Mouse (Mus musculus) T-helper 1 cell (primary cell): ENCODE results near the gene Diras1.

Source experiments
- in situ Hi-C: fragments of 300-600 bp; cut with MboI, MseI; formaldehyde crosslinking; loops from one replicate; pipeline ENCODE4 v1.15.1; 2025; ENCODE audit warnings: high pct_unique_total_duplicates

Diras1 gene

DNA sequence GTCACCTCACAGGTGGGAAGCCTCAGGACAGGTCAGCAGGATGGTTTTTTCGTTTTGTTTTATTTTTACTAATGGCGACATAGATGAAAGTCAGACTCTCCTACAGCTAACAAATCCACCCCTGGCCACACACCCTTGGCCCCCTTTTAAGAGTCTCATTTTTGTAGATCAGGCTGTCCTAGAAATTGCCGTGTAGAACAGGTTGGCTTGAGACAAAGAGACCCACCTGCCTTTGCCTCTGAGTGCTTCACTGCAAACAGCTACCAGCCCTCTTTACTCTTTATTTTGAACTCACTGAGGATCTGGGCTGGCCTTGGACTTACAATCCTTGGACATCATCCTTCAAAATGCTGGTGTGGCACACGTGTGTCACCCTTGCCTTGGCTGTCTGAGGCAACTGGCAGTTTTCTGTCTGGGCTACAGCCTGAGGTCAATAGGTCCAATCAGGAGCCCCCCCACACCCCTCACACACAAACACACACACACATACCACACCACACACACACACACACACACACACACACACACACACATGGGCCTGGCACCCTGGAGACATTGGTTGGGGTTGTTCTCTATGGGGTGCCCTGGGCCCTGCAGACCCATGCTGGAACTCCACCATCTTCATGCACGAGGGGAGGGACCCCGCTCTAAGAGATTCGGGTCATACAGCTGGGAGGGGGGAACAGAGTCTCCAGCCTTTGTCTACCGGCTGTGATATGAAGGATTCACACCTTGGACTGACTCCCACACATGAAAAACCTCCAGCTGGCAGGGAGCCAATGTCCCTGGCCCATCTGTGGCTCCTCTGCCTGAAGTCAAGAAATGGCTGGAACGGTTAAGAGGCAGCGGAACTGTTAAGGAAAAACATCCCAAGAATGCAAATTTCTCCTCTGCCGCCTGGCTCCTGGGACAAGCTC lies 53.1 kb downstream of the Diras1 start:
- in situ Hi-C loops, result no loop called here

DNA sequence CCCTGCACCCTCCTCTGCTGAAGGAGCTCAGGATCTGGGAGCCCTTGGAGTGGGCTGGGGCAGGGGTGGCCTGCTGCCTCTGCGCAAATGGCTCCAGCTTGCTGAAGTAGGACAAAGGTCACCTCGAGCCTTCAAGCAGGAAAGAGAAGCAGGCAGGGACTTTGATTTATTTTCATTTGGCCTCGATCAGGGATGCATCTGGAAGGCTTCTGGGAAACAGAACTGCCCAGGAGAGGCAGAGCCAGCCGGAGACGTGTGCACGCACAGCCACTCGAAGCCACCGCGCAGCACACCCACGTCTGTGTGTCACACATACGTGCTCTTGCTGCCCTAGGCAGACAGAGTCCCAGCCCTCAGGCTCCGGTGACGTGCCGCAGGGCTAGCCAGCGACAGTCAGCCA lies 53.9 kb downstream of the Diras1 start:
- in situ Hi-C loops, result no loop called here

DNA sequence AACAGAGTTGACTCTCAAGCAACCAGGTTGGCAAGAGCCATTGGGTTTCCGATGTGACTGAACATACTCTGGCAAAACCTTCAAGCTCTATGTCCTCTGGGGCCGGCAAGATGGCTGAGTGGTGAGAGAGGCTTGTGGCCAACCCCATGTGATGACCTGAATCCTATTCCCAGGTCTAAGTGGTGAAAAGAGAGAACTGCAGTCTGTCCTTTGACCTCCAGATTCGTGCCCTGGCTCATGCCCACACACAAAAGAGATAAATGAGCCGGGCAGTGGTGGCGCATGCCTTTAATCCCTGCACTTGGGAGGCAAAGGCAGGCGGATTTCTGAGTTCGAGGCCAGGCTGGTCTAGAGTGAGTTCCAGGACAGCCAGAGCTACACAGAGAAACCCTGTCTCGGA lies 55.3 kb downstream of the Diras1 start:
- in situ Hi-C loops, result no loop called here
